Mouse (Mus musculus): ENCODE results near the gene Afap1l2. TPM values are rescaled to one million over a fixed set of nuclear protein-coding genes. Genes with fewer than 3 reads are reported as not detected.

The Afap1l2 gene
- 8.1 and 9.1 TPM in 2 replicates for polyA plus RNA-seq (2016; fragmentation: Nextera tagmentation; extraction: Ambion mirVana)

GRCm38 (mm10) chr19:57007781-57008710 lies at the start of gene Afap1l2:
TSS of gene Afap1l2 (minus strand) at chr19:57008228.
- no peaks in the 10 kb centered on the region for H3K9me3 ChIP-seq (replicated peaks)
- peak; percentile 52; the same call in 1 of the 2 replicates for ATAC-seq (ENCODE audit: low FRiP score)
- peak within 1 kb of the TSS; percentile 89 for H3K4me2 ChIP-seq (replicated peaks)
- 3% methylated on average over 68 of the region's 68 CpGs for WGBS
- H3K4me3 ChIP-seq, result peak within 1 kb of the TSS; percentile 45
- H3K9ac ChIP-seq, result peak within 1 kb of the TSS; percentile 55
- peaks cover 24% of the 10 kb centered on the region for H3K4me1 ChIP-seq
- H3K36me3 ChIP-seq, result no peaks in the 10 kb centered on the region
- H3K27ac ChIP-seq, result no peak within 1 kb of the TSS
- peaks cover 39% of the 10 kb centered on the region for H3K27me3 ChIP-seq

GRCm38 (mm10) chr19:57057568-57057967 lies 49.5 kb upstream of the Afap1l2 start:
- no peak overlapping the region for H3K27ac ChIP-seq
- no peak for ATAC-seq (ENCODE audit: low FRiP score)
- H3K4me3 ChIP-seq, result no peak overlapping the region
- no peak overlapping the region for H3K4me2 ChIP-seq (replicated peaks)
- no peak overlapping the region for H3K9ac ChIP-seq
- peaks cover 4% of the 10 kb centered on the region; the same call in 1 of the 2 replicates for H3K4me1 ChIP-seq
- no peaks in the 10 kb centered on the region for H3K27me3 ChIP-seq
- H3K9me3 ChIP-seq (replicated peaks), result peaks cover 4% of the 10 kb centered on the region
- 97% methylated on average over 2 of the region's 2 CpGs for WGBS
- H3K36me3 ChIP-seq, result peaks cover 6% of the 10 kb centered on the region

- WGBS, result 91% methylated on average over 16 of the region's 16 CpGs
- Histone ChIP-seq H3K4me3 (no peak overlapping the region), H3K36me3 (peaks cover 6% of the 10 kb centered on the region), H3K9me3 (replicated peaks) (peaks cover 4% of the 10 kb centered on the region), H3K4me2 (replicated peaks) (no peak overlapping the region), H3K27me3 (no peaks in the 10 kb centered on the region; the same call in 1 of the 2 replicates), H3K4me1 (peaks cover 4% of the 10 kb centered on the region; the same call in 1 of the 2 replicates), H3K9ac (no peak overlapping the region), H3K27ac (no peak overlapping the region)
- no peak for ATAC-seq (ENCODE audit: low FRiP score)
Observed at GRCm38 (mm10) chr19:57055215-57056120, 47.4 kb upstream of the Afap1l2 start.

GRCm38 (mm10) chr19:57052959-57053358 lies 44.9 kb upstream of the Afap1l2 start:
- H3K4me1 ChIP-seq, result peaks cover 10% of the 10 kb centered on the region
- H3K27ac ChIP-seq, result no peak overlapping the region
- no peaks in the 10 kb centered on the region; the same call in 1 of the 2 replicates for H3K27me3 ChIP-seq
- 78% methylated on average over 8 of the region's 8 CpGs for WGBS
- H3K36me3 ChIP-seq, result peaks cover 5% of the 10 kb centered on the region
- ATAC-seq (ENCODE audit: low FRiP score), result no peak
- no peak overlapping the region for H3K4me2 ChIP-seq (replicated peaks)
- no peak overlapping the region for H3K4me3 ChIP-seq
- peaks cover 4% of the 10 kb centered on the region for H3K9me3 ChIP-seq (replicated peaks)
- H3K9ac ChIP-seq, result no peak overlapping the region

GRCm38 (mm10) chr19:57052016-57052415 lies 44.0 kb upstream of the Afap1l2 start:
- H3K4me2 ChIP-seq (replicated peaks), result no peak overlapping the region
- 94% methylated on average over 7 of the region's 7 CpGs for WGBS
- no peak overlapping the region for H3K4me3 ChIP-seq
- peaks cover 10% of the 10 kb centered on the region for H3K4me1 ChIP-seq
- no peak overlapping the region for H3K9ac ChIP-seq
- no peaks in the 10 kb centered on the region for H3K36me3 ChIP-seq
- no peaks in the 10 kb centered on the region for H3K9me3 ChIP-seq (replicated peaks)
- no peaks in the 10 kb centered on the region; the same call in 1 of the 2 replicates for H3K27me3 ChIP-seq
- no peak overlapping the region for H3K27ac ChIP-seq
- ATAC-seq (ENCODE audit: low FRiP score), result no peak

GRCm38 (mm10) chr19:57049592-57050090 lies 41.6 kb upstream of the Afap1l2 start:
- 54% methylated on average over 16 of the region's 16 CpGs for WGBS
- no peak overlapping the region for H3K4me2 ChIP-seq (replicated peaks)

GRCm38 (mm10) chr19:57047671-57048320 lies 39.8 kb upstream of the Afap1l2 start:
- no peaks in the 10 kb centered on the region for H3K36me3 ChIP-seq
- H3K9ac ChIP-seq, result no peak overlapping the region
- H3K4me2 ChIP-seq (replicated peaks), result no peak overlapping the region
- peaks cover 10% of the 10 kb centered on the region for H3K4me1 ChIP-seq
- H3K27ac ChIP-seq, result no peak overlapping the region
- no peak for ATAC-seq (ENCODE audit: low FRiP score)
- no peaks in the 10 kb centered on the region; the same call in 1 of the 2 replicates for H3K27me3 ChIP-seq
- no peaks in the 10 kb centered on the region for H3K9me3 ChIP-seq (replicated peaks)
- no peak overlapping the region for H3K4me3 ChIP-seq
- WGBS, result 81% methylated on average over 9 of the region's 9 CpGs

More at GRCm38 (mm10) chr19:57049592-57050090, 41.6 kb upstream of the Afap1l2 start:
- Histone ChIP-seq H3K27ac (no peak overlapping the region; the same call in 1 of the 2 replicates), H3K9me3 (replicated peaks) (no peaks in the 10 kb centered on the region), H3K27me3 (no peaks in the 10 kb centered on the region; the same call in 1 of the 2 replicates), H3K4me3 (no peak overlapping the region), H3K36me3 (no peaks in the 10 kb centered on the region), H3K4me1 (peaks cover 10% of the 10 kb centered on the region), H3K9ac (no peak overlapping the region)
- no peak for ATAC-seq (ENCODE audit: low FRiP score)

- no peak overlapping the region for H3K4me3 ChIP-seq
- whole genome bisulfite sequencing, result 64% methylated on average over 6 of the region's 6 CpGs
- no peak for ATAC-seq (ENCODE audit: low FRiP score)
- H3K4me1 ChIP-seq, result peaks cover 4% of the 10 kb centered on the region; the same call in 1 of the 2 replicates
- no peak overlapping the region for H3K9ac ChIP-seq
- H3K4me2 ChIP-seq (replicated peaks), result no peak overlapping the region
- H3K9me3 ChIP-seq (replicated peaks), result no peaks in the 10 kb centered on the region
- H3K36me3 ChIP-seq, result no peaks in the 10 kb centered on the region
- H3K27me3 ChIP-seq, result no peaks in the 10 kb centered on the region
- no peak overlapping the region for H3K27ac ChIP-seq
Observed at GRCm38 (mm10) chr19:57039258-57039657, 31.2 kb upstream of the Afap1l2 start.

GRCm38 (mm10) chr19:57036860-57037259 lies 28.8 kb upstream of the Afap1l2 start:
- peaks cover 4% of the 10 kb centered on the region; the same call in 1 of the 2 replicates for H3K4me1 ChIP-seq
- no peak overlapping the region for H3K27ac ChIP-seq
- 83% methylated on average over 15 of the region's 15 CpGs for WGBS
- H3K36me3 ChIP-seq, result no peaks in the 10 kb centered on the region
- H3K9me3 ChIP-seq (replicated peaks), result no peaks in the 10 kb centered on the region
- no peak for ATAC-seq (ENCODE audit: low FRiP score)
- H3K9ac ChIP-seq, result no peak overlapping the region
- H3K27me3 ChIP-seq, result no peaks in the 10 kb centered on the region
- H3K4me2 ChIP-seq (replicated peaks), result no peak overlapping the region
- H3K4me3 ChIP-seq, result no peak overlapping the region

- H3K36me3 ChIP-seq, result no peaks in the 10 kb centered on the region
- H3K9me3 ChIP-seq (replicated peaks), result peaks cover 8% of the 10 kb centered on the region
- no peak overlapping the region for H3K27ac ChIP-seq
- H3K4me1 ChIP-seq, result peaks cover 12% of the 10 kb centered on the region
- H3K9ac ChIP-seq, result no peak overlapping the region
- no peak for ATAC-seq (ENCODE audit: low FRiP score)
- H3K4me2 ChIP-seq (replicated peaks), result no peak overlapping the region
- WGBS, result 74% methylated on average over 4 of the region's 4 CpGs
- no peaks in the 10 kb centered on the region for H3K27me3 ChIP-seq
- H3K4me3 ChIP-seq, result no peak overlapping the region
Observed at GRCm38 (mm10) chr19:57031582-57031981, 23.6 kb upstream of the Afap1l2 start.

- Histone ChIP-seq H3K4me1 (peaks cover 10% of the 10 kb centered on the region), H3K36me3 (no peaks in the 10 kb centered on the region), H3K4me2 (replicated peaks) (no peak overlapping the region), H3K4me3 (no peak overlapping the region), H3K9me3 (replicated peaks) (peaks cover 9% of the 10 kb centered on the region), H3K27ac (no peak overlapping the region), H3K9ac (no peak overlapping the region), H3K27me3 (no peaks in the 10 kb centered on the region)
- no peak for ATAC-seq (ENCODE audit: low FRiP score)
- 96% methylated on average over 6 of the region's 6 CpGs for WGBS
Observed at GRCm38 (mm10) chr19:57029461-57029860, 21.4 kb upstream of the Afap1l2 start.

Data from hindbrain, embryonic 12.5 days (tissue).